Mouse (Mus musculus) adrenal gland, adult 2 months (tissue): ENCODE data around the gene Tie1. TPM values are rescaled to one million over a fixed set of nuclear protein-coding genes. Genes with fewer than 3 reads are reported as not detected.

Experiments
- DNase-seq: peaks from one replicate; pipeline ENCODE4 v3.0.0; 2021
- polyA plus RNA-seq: library from polyadenylated mRNA; depleted of rRNA; stranded (reverse); fragments of >200 nt; gene quantifications from 2 replicates; pipeline ENCODE4 v1.2.3, GENCODE M21; 2012
- total RNA-seq, 2 experiments: library from RNA; stranded (reverse); gene quantifications; 2 replicates each; pipeline ENCODE4 v1.2.3; 2021

Gene Tie1
- total and polyA plus RNA-seq, 3 experiments, result 30.3 to 78.4 (median 52.5) TPM

DNA sequence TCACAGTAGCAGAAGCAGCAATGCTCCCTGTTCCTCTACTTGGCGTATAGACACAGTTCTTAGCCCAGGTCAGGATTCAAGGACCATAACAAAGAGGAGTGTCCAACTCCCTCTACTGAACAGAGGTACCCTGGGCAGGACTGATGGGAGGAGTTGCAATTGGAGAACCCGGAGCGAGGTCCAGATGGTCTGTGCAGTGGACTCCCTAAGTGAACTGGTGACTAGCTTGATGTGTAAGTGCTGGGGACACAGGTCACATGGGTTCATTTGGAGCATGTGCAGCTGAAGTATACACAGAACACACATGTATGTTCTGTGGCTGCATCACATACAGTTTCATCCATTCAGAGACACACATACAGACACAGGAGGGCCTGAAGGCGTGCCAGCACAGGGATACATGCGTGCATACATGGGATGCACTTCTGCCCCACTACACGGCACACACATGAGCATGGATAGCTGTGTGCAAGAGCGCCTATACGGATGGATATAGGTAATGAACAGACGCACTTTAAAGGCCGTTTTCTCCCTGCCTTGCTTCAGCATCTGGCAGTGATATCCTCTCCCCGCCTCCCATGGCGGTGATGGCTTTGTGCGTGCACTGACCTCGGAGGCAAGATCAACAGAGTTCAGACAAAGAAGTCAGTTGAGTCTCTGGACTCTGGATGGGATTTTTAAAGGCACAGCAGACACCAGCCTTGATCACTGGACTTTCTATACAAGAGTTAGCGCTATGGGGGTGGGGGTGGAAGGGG is 12.9 kb downstream of the Tie1 start:
- DNase-seq, result no peak

GRCm38 (mm10) chr4:118472687-118473086 is 17.2 kb downstream of the Tie1 start:
- DNase-seq, result no peak

DNA sequence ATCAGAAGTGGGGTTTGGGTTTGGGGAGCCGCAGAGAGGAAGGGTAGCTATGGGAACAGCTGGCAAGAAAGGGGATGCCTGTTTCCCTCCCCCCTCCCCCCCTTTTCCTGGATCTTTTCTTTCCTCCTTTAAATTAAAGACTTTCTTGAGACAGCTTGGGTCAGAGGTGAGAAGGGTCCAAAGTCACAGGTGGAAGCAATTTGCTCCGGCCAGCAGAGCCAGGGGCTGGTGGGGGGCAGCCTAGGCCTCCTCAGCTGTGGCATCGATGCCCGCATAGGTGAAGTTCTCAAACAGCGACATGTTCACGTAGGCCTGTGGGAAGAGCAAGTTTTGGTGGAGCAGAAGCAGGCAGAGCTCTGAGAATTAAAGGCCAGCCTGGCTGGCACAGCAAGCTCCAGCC is 18.6 kb downstream of the Tie1 start:
- no peak for DNase-seq

GRCm38 (mm10) chr4:118465697-118466163 is 24.1 kb downstream of the Tie1 start:
- peak; percentile 34 for DNase-seq

DNA sequence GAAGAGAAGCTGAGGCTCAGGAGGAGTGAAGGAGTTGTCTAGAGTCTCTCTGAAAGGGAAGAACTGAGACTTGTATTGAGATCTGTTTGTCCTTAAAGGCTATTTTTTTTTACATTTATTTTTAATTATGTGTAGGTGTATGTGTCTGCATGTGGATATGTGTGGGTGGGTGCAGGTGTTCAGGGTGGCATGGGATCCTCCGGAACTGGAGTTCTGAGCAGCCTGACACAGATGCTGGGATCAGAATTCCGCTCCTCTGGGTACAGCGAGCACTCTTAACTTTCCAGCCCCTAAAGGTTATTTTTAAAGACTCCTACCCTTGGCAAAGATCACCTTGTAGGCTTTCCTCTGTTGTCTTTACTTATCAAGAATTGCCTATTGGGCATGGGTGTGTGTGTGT is 24.9 kb downstream of the Tie1 start:
- no peak for DNase-seq

GRCm38 (mm10) chr4:118457345-118457975 is 32.4 kb downstream of the Tie1 start, which contains the start of gene Mpl:
Mpl (minus strand) TSS chr4:118457513.
- no peak for DNase-seq

GRCm38 (mm10) chr4:118446415-118447153 is 43.3 kb downstream of the Tie1 start:
- no peak for DNase-seq

DNA sequence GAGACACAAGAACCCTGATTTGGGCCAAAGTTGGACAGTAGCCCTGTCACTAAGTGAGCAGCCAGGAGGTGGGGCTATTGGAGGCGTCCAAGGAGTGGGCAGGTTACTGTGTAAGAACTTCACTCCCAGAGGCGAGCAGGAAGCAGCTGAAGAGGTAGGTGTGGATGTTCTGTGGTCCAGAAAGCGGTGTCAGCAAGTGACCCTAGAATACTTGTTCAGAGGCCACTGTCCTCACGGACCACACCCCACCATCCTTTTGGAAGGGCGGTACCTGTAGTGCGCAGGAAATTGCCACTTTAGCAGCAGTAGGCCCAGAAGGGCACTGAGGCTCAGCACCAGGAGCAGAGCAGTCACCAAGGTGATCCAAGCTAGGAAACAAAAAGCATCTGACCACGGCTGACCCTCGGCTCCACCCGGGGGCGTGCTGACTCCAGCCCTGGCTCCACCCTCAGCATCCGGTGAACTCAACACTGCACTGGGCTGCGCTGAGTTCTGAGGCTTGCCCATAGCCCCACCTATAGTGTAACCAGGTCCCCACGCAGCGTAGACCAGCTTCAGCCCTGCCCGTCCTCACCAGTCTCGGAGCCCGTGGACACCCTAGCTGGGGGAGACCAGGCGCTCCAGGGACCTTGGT is 44.0 kb downstream of the Tie1 start:
- peak; percentile 42 for DNase-seq

DNA sequence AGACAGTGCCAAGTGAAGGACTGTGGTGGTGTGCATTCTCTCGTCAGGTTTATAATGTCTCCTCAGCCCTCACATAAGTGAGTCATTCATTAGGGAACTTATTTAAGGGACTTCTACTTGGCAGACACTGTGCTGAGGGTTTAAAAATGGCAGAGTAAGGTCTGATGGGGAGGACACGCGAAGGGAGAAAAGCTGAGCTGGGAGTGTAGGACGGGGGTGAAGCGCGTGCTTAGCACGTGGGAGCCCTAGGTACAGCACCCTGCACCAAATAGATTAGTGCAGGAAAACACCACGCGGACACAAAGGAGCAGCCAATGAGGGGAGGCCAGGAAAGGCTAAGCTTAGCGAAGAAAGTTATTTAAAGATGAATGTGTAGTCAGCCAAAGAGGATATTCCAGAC is 44.8 kb downstream of the Tie1 start:
- DNase-seq, result no peak

GRCm38 (mm10) chr4:118437829-118438253 is 52.0 kb downstream of the Tie1 start:
- DNase-seq, result no peak

GRCm38 (mm10) chr4:118436820-118437603 is 52.8 kb downstream of the Tie1 start, which contains the start of gene Cdc20:
Cdc20 (minus strand) TSS chr4:118437352.
- peak; percentile 93 for DNase-seq

DNA sequence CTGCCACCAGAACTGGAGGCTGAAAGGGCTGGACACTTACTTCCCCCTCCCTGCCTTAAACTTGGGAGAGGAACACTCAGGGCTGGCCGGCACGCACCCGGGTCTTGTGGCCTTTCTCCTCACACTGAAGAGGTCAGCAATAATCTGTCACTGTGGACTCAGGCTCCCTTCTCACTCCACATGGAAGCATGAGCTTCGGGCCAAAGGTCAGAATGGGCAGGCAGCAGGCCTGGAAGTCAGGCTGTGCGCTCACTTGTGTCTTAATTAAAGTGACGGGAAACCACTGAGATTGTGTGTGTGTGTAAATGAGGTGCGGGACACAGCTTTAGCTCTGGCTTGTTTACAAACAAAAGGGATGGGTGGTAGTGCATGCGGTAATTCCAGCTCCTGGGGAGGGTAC is 57.5 kb downstream of the Tie1 start:
- no peak for DNase-seq

GRCm38 (mm10) chr4:118429215-118429895 is 60.5 kb downstream of the Tie1 start:
- DNase-seq, result no peak

DNA sequence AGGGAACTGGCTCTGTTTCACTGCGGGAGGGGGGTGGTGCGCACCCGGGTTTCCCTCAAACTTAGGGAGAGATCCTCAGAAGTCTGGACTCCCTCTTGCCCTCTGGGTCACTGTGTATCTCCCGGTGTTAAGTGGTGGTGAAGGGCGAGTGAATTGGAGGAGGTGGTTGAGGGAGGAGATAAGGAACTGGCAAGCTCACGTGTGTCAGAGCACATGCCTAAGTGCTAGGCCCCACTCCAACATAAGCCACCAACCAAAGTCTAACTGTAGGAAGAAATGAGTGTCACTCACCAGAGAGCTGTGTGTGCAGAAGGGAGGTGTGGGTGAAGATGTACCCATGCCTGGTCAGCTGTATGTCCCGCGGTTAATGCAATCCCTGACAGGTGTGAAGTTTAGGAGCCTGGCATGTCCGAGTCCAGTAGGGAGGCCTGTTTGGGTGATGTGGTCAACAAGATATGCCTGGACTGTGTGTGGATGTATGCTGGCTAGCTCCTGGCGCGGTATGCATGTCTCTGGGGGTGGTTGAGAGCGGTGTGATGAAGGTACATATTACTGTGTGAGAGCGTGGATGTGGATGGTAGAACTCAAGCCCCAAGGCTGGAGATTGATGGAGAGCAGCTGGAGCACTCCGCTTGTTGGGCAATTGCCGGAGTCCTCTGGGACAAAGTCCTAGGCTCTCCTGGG is 61.2 kb downstream of the Tie1 start:
- DNase-seq, result no peak

DNA sequence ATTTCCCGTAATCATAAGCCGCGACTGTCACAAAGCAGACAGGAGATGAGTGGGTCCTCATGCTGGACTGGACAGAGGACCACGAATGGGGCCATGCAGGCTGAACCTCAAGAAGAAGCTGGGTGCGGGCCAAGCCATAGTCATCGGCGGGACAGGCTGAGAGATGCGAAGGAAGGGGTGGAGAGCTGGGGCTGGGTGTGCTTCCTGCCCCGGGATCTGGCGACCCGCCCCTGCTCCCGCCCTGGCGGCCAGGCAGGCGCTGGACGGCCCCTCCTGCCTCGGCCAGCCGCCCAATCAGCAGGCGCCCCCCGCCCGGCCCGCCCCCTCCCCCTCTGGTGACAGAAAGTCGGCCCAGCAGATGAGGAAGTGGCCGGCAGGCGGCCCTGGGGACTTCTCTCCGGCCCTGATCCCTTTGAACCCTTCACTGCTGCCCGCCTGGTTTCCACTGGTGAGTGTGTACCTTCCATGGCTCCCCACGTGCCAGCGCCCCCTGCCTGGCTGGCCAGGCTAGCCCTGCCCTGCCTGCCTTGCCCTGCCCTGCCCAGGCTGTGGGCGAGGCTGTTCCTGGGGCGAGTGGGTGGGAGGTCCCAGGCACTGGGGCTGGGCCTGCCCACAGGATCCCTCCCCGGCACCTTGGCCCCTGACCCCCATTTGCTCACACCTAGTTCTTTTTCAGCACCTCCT is 62.0 kb downstream of the Tie1 start, which contains the start of gene Elovl1:
TSS of gene Elovl1 (plus strand) at position 326 of the 684 bp plus-strand sequence.
- peak; percentile 97 for DNase-seq

DNA sequence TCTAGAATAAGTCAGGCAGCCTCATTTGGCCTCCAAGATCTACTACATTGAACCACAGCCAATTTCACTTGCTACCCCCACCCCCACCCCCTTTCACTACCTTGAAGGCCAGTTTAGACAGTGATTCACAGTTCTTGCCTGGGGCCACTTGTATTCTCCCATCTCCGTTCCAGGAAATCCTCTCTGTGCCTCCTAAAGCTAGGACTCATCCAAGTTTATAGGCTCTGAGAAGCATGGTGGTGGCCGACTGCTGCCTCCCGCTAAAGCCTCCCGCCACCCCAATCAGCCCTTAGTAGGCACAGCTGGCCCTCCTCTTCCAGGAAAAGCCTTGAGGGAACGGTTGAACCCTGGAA is 62.5 kb downstream of the Tie1 start:
- DNase-seq, result no peak

DNA sequence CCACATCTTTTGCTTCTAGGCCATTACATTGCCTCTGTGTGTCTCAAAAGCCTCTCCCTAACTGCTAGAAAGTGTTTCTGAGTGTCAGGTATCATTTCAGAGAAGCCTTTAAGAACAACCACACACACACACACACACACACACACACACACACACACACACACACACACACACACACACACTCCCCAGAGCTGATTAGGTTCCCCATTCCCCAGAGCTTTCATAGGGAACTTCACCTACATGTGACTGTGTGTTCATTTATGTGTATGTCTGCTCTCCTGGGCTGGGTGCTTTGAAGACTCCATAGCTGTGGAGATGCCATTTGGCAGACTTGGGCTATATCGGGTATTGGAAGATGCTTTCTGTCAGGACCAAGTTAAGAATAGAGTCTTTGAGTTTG is 64.5 kb downstream of the Tie1 start:
- no peak for DNase-seq

GRCm38 (mm10) chr4:118424541-118425160 is 65.2 kb downstream of the Tie1 start:
- DNase-seq, result no peak

DNA sequence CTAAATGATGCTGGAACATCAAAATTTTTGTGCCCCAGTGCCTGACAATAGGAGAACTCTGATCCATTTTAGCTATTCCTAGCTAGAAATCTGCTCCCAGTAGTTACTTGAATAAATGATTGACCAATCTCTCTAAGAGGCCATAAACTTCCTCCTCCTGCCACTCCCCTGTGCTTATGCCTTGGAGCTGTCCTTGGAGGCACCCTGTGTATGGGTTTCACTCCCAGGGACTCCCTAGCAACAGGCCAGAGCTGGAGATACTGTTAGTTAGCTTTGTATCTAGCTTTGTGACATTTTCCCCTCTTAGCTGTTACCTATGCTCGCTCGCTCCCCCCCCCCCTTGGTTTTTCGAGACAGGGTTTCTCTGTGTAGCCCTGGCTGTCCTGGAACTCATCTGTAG is 68.5 kb downstream of the Tie1 start:
- no peak for DNase-seq
